Mouse (Mus musculus): ENCODE data around the gene Kat5.

Kat5 gene

GRCm38 (mm10) chr19:5609547-5610404 lies at the start of gene Kat5:
Gene Kat5 (minus strand): TSS chr19:5610237.
- in situ Hi-C loops (cut with MboI; ENCODE audit: unreplicated experiment in 2 of 2) = no loop called here

DNA sequence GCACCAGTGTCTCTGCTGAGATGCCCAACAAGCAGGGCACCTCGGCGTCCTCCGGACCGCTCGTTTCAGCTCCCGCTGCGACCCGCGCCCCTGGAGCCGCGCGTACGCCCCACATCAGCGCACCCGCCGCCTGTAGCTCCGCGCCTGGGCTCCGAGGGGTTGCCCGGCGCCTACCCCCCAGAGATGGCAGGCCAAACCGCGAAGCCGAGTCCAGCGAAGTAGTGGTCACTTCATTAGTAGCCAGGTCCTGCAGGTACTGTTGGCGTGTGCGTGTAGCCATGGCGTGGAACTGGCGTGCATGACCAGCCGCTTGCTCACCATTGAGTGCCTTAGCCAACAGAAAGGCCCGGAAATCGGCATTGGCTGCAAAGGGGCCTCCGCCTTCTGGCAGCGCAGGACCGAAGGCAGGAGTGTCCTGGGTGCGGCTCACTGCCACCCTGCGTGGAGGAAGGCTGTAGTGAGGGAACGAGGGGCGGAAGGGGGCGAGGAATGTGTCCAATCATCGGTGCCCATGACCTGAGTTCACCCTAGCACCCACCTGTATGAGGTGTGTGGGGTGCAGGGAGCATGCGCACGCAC lies 44.8 kb upstream of the Kat5 start:
- in situ Hi-C loops (cut with MboI; ENCODE audit: unreplicated experiment in 2 of 2) = no loop called here

DNA sequence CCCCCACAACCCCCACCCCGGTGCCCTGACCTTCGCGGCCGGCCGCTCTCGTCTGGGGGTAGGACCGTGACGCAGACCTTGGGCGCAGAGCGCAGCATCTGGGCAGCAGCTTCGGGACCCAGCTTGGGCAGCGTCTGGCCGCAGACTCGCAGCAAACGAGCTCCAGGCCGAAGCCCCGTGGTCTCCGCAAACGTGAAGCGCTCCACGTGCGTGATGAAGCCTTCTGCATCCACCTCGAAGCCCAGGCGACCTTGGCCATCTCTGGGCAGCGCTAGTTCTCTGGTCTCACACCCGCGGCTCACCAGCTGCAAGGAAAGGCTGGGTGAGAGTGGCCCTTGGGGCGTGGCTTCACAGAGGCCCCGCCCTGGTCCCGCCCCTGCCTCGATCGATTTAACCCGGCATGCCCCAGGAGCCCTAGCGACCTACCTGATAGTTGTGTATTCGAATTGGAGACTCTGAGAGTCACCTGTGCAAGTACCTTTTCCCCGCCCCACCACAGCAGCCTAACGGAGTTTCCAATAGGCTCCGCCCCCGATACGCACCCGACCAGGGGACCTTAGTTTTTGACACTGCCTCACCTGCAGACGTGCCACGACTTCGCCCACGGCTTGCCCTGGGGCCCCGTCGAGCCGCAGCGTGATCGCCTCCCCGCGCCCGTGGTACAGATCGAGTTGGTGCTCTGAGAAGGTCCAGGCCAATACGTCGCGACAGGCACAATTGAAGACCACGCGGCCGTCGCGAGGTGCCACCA lies 44.1 kb upstream of the Kat5 start:
- in situ Hi-C loops (cut with MboI; ENCODE audit: unreplicated experiment in 2 of 2) = no loop called here

DNA sequence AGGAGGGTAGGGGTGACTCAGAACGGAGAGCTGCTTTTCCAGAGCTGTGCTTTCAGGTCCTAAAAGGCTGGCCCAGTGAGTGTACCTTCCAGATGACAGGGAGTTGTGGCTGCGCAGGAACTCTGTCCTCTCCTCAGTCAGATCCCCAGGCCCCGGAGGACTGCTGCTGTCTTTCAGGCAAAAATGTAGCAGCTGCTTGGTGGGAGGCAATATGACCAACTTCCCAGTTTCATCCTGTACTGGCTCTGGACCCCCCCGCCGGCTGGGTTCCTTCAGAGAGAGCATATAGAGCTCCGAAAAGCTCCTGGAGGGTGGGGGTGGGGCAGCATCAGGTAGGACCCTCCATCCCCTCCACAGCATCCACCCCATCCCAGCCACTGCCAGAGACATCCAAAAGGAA lies 42.5 kb upstream of the Kat5 start:
- in situ Hi-C loops (cut with MboI; ENCODE audit: unreplicated experiment in 2 of 2) = no loop called here

- in situ Hi-C loops (cut with MboI; ENCODE audit: unreplicated experiment in 2 of 2) = no loop called here
These were observed 41.7 kb upstream of the Kat5 start for GRCm38 (mm10) chr19:5651502-5652274.

- in situ Hi-C loops (cut with MboI; ENCODE audit: unreplicated experiment in 2 of 2) = no loop called here
These were observed 39.3 kb upstream of the Kat5 start for GRCm38 (mm10) chr19:5649298-5649741.

DNA sequence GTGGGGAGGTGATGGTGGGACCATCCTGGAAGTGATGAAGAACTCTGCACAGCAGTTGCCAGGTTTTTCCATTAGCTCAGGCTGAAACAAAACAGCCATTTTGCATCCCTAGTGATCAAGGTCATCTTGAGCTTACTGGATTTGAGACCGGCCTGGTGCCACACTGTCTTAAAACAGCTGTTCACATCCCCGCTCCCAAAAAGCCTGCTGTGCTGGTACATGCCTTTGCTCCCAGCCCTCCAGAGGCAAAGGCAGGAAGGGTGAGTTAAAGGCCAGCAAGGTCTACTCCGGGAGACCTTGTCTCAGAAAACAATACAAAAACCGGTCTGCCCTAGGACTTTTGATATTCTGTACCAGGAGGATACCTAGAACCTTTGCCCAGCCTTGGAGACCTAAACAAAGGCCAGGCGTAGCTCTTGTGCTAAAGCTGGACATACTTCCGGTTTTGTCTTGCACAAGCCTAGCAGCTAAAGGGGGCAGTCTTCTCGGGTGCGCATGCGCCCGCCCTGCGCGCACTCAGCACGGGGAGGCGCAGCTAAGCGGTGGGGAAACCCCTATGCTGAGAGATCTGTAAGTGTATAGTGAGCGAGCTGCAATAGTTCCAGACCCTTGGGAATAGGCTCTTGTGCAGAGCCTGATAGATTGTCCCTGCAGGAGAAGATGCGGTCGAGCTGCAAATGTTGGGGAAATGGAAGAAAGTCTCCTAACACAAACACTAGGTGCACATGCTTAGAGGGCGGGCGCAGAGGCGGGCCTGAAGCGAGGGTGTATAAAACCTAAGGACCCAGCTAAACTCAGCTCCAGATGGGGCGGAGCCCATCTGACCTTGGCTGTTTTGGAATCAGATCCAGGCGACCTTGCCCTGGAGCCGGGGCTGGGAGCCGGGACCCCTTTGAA lies 38.6 kb upstream of the Kat5 start:
- in situ Hi-C loops (cut with MboI; ENCODE audit: unreplicated experiment in 2 of 2) = no loop called here

GRCm38 (mm10) chr19:5647791-5648190 lies 37.8 kb upstream of the Kat5 start:
- in situ Hi-C loops (cut with MboI; ENCODE audit: unreplicated experiment in 2 of 2) = no loop called here

- in situ Hi-C loops (cut with MboI; ENCODE audit: unreplicated experiment in 2 of 2) = no loop called here
These were observed 36.8 kb upstream of the Kat5 start for GRCm38 (mm10) chr19:5646731-5647330.

DNA sequence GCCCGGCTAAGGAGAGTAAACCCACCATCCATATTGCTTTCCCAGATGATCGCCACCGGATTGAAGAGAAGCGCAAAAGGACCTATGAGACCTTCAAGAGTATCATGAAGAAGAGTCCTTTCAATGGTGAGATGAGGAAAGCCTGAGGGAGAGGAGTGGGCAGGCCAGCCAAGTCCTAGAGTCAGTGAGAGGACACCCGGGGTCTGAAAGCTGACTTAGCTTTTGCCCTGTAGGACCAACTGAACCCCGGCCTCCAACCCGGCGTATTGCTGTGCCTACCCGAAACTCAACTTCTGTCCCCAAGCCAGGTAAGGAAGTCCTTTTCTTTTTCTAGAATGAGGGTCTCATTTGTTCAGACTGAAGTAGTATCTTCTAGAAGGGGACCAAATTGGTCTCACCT lies 35.2 kb upstream of the Kat5 start:
- in situ Hi-C loops (cut with MboI; ENCODE audit: unreplicated experiment in 2 of 2) = no loop called here

DNA sequence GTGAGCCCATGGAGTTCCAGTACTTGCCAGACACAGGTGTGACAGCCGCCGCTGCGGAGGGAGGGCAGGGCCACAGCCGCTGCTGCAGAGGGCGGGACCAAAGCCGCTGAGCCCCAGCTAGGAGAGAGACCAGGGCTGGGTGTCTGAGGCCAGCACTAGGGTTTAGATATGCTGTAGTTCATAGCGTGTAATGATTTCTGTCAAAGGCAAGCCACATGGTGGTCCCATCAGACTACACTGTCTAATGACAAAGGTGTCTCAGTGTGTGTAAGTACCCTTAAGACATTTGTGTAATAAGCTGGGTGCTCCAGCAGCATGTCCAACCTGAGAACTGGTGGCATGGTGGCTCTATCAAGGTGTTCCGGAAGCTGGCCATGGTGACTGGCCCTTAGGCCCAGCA lies 31.6 kb upstream of the Kat5 start:
- in situ Hi-C loops (cut with MboI; ENCODE audit: unreplicated experiment in 2 of 2) = no loop called here

DNA sequence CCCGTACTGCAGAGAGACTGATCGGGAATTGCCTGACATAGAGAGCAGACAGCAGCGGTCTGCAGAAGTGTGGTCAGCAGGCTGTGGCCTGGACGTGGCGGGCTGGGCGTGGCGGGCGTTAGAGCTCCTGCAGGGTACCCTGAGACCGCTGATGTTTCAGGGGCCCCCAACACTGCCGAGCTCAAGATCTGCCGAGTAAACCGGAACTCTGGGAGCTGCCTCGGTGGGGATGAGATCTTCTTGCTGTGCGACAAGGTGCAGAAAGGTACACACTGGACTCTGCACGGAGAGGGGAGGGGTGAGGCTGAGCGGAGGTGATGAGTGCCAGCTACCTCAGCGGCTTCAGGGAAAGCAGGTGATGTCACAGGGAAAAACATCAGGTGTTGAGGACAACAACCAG lies 31.0 kb upstream of the Kat5 start:
- in situ Hi-C loops (cut with MboI; ENCODE audit: unreplicated experiment in 2 of 2) = no loop called here

- in situ Hi-C loops (cut with MboI; ENCODE audit: unreplicated experiment in 2 of 2) = no loop called here
These were observed 30.3 kb upstream of the Kat5 start for GRCm38 (mm10) chr19:5640339-5640738.

DNA sequence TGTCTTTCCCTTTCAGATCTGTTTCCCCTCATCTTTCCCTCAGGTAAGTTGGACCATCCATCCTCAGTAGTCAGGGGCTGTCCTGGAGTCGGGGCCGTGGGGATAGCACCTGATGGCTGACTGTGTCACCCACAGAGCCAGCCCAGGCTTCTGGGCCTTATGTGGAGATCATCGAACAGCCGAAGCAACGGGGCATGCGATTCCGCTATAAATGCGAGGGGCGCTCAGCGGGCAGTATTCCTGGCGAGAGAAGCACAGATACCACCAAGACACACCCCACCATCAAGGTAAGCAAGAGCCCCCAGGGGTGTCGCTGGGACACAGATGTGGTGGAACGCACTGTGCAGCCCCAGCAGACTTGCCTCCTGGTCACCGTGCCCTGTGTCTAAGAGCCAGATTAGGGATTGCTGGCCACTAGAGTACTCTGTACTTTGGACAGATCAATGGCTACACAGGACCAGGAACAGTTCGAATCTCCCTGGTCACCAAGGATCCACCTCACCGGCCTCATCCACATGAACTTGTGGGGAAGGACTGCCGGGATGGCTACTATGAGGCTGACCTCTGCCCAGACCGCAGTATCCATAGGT lies 28.5 kb upstream of the Kat5 start:
- in situ Hi-C loops (cut with MboI; ENCODE audit: unreplicated experiment in 2 of 2) = no loop called here

- in situ Hi-C loops (cut with MboI; ENCODE audit: unreplicated experiment in 2 of 2) = no loop called here
These were observed 27.3 kb upstream of the Kat5 start, which contains the start of gene Rela for GRCm38 (mm10) chr19:5637069-5638047. Gene Rela (plus strand): TSS chr19:5637483.

- in situ Hi-C loops (cut with MboI; ENCODE audit: unreplicated experiment in 2 of 2) = no loop called here
These were observed 26.6 kb upstream of the Kat5 start for GRCm38 (mm10) chr19:5636571-5637041.

- in situ Hi-C loops (cut with MboI; ENCODE audit: unreplicated experiment in 2 of 2) = no loop called here
These were observed 26.1 kb upstream of the Kat5 start for GRCm38 (mm10) chr19:5636036-5636570.
